Mouse (Mus musculus): ENCODE data around the gene Zfp131.

Zfp131 gene

DNA sequence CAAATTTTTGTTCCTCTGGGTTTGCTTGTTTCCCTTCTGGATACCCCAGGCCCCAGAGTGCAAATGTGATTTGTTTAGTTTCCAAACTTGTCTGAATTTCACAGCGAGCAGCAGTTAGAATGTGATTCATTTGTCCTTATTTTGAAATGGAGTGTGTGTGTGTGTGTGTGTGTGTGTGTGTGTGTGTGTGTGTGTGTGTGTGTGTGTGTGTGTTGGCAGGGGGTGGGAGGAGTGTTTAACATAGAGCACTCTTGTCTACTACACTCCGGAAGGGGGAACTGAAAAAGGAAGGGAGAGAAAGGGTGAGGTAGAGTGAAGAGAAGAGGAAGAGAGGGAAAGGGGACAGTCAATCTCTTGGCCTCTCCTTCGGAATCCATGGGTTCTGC, 36.1 kb downstream of the Zfp131 start:
- DNase-seq, result no peak

DNA sequence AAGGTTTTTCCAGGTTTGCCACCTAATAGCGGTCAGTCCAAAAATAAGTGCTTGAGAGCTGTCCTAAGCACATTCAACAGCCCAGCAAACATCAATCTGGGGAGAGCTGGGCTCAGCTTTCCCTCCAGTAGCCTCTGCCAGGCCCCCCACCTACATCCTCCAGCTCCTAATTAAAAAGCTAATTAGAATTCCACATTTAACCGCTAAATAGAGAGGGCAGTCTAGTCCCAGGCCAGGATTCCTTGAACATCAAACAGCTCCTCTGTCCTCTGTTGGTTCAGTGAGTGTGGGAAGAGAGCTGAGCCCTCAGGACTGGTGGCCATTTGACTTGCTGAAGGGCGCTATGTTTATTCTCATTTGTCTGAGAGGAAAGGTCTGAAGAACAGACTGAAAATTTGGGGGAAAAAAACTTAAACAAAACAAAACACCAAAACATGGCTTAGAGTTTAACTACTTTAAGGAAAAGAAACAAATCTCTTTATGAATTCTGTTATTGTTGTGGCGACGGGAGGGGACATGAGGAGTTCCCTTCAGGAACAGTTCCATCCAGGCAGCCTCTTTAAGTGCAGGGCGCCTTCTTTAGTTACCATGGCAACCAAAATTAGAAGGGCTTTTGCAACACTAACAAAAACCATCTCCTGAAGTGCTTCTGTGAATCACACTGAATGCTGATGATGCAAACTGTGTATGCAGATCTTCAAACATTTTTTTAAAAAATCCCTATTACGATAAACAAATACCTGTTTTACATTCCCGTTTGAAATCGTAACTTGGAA, 36.6 kb downstream of the Zfp131 start:
- peak in 1 of 2 experiments; percentile 18 for DNase-seq

DNA sequence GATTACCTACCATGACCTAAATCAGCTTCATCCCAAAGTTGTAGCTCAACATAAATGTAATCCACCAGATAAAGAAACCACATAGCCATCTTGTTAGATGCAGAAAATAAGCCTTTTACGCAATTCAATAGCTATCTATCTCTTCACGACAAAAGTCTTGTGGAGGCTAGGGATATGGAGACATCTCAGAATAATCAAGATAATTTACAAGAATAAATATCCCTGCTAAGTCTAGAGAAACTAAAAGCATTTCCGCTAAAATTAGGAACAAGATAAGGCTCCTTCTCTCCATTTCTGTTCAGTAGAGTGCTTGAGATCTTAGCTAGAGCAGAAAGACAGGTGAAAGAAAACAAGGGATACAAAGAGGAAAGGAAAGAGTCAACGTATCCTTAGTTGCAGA, 43.8 kb downstream of the Zfp131 start:
- DNase-seq, result no peak

DNA sequence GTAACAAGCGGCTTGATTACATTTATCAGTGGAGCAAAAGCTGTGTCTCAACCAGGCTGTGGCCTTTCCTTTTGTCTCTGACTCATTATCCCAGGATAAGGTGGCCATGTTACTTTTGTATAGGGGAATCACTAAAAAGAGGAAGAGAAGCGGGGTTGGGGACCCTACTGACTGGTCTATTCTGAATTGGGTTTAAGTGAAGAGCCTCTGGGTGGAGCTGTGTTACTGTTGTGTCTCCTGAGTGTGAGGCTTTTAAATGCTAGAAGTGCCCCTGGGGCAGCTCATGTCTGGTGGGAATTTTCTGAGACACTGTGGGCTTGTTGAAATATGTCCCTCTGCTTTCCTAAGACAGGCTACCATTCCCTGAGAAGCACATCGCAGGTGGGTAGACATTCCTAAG, 47.2 kb downstream of the Zfp131 start:
- no peak for DNase-seq

DNA sequence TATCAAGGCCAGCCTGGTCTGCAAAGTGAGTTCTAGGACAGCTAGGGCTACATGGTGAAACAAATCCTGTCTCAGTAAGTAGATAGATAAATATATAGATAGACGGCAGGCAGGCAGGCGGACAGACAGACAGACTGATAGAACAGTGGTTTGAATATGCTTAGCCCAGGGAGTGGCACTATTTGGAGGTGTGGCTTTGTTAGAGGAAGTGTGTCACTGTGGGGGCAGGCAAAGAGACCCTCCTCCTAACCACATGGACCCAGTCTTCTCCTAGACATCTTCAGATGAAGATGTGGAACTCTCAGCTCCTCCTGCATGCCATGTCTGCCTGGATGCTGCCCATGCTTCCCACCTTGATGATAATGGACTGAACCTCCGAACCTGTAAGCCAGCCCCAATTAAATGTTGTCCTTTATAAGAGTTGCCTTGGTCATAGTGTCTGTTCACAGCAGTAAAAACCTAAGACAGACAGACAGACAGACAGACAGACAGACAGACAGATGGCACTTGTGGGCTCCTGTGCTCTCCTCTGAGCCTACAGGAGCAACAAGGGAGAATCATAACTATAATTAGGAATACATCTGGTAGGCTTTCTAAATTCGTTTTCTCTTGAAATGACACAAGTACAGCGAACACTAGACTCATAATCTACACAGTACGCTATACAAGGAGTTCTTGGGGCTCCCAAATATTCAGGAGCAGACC, 47.8 kb downstream of the Zfp131 start:
- no peak for DNase-seq

DNA sequence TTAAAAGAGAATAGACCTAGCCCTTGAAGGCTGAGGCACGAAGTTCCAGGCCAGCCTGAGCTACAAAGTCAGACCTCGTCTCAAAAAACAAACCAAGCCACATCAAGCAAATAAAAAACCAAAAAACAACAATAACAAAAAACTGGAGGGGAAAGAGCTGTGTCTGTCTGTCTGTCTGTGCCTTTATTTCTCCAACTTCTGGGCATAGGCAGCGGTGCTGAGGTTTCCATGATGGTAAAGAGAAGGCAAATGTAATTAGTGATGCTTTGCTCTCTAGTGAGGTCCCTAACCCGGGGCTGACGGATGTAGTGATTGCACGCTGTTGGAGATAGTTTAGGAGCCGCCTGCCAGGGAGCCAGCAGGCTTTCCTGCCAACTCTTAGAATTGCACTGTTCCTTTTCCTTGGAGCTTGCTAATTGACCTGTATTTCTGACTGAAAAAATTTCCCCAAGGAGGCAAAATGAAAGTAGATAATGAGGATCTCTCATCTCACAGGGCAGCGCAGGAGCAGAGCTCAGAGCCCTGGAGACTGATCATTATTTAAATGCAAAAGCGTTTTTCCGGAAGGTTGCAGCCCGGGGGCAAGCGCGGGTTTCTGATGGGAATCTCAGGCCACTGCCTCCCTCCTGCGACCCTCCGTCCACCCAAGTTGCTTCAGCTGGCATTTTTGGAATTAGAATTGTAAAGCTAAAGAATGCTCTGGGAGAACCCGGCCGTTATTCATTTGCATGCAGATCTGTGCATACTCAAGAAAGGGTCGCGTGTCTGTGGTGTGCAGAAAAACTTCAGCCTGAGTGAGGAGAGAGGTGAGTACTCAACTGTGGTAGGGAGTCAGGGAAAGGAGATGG, 49.1 kb downstream of the Zfp131 start:
- peak in 1 of 2 experiments; percentile 21 for DNase-seq

DNA sequence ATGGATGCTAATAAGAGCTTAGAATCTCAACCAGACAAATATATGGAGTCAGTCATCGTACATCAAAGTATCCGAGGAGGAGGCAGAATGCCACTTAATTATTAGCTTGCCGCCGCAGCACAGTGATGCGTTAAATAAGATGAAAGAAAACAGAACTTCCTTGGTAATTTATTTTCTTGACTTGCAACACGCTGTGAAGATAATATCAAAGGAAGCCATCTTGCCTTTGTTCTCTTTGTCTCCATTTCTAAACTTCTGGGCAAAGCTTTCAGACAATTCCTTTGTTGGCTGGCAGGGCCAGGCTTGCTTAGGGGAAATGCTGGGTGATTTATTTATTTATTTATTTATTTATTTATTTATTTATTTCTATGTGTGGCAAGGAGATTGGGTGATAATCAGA, 59.2 kb downstream of the Zfp131 start:
- DNase-seq, result no peak

DNA sequence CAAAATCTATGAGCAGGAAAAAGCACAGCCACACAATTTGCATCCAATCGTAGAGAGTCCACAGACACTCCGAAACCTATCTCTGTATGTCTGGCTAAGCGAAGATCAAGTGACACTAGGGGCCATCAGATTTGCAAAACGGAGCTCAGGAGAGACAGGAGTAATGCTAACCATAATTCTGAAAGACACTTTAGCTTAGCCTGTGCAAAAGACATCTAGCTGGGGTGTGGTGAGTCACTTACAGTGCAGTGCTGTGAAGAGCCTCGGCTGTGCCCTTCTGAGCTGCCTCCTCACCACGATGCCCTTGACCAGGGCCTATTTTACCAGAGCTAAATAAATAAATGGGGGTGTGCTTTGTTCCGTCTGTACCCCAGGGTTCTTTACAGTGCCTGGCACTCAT, 61.3 kb downstream of the Zfp131 start:
- DNase-seq, result no peak

DNA sequence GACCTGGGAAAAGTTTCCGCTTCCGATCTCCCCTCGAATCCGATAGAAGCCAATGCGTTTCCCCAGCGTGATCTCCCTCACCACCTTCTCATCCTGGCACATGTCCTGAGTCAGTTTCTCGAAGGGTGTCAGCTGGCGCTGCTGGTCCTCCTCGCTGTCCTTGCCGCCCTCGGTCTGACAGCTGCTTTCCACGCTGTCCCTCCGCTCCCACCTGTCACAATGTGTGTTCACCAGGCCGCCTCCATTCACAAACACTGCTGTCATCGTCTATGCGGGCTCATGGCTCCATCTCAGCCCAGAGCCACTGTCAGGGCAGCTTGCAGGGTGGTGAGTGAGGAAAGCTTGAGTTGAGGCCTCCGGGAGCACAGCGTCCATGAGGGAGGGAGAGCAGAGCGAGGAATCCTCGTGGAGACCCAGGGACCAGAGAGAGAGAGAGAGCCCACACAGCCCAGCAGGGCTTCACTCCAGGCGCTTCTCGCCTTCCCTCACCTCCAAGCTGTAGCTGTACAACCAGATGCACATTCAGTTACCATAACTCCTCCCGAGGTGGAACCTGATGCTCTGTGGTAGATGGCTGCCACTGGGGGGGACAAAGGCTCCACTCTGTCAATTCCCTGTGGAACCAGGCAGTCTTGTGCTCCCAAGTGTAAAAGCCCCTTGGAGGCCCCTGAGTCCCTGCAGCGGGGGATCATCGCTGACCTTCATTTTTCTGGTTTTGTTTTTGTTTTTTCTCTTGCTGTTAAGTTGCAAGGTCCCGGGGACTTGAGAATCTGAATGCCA, 62.9 kb downstream of the Zfp131 start:
- peak in 1 of 2 experiments; percentile 12 for DNase-seq

DNA sequence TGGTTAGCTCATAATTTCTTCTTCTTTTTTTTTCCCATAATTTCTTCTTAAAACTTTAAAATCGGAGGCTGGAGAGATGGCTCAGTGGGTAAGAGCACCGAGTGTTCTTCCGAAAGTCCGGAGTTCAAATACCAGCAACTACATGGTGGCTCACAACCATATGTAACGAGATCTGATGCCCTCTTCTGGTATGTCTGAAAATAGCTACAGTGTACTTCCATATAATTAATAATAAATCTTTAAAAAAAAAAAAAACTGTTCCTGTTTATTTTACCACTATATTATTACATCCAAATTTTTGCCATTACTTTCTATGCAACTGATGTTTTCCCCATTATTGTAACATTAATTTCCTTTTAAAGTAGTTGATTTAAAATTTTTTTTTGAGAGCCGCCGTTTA, 66.1 kb downstream of the Zfp131 start:
- no peak for DNase-seq

DNA sequence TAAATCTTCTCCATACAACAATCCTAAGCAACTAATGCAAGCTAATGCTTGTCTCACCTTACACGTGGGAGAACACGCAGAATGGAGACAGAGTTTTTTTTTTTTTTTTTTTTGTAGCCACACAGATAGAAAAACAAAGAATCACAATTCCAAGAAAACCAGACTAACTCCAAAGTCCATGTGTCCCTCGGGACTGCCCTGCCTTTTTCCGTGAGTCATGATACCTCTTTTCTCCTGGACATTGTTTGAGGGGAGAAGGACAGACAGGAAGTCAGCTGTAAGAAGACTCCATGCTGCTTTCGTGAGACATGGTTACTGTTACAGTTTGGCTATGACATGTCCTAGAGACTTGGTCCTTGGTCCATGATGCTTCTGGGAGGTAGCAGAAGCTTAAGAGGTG, 67.3 kb downstream of the Zfp131 start:
- no peak for DNase-seq

DNA sequence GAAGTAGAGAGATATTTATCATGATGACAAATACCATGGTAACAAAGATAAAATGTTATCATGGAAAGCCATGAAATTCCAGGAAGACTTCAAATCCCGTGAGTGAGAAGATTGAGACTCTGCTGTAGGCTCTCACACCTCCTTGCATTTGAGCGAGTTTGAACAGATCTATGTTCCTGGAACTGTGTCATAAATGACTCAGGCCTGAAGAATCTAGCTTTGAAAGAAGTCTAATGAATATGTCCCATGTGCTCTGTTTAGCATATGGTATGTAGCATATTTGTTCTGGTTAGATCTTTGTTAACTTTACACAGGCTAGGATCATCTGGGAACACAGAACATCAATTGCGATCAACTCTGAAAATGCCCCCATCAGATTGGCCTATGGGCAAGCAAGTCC, 68.2 kb downstream of the Zfp131 start:
- DNase-seq, result no peak

DNA sequence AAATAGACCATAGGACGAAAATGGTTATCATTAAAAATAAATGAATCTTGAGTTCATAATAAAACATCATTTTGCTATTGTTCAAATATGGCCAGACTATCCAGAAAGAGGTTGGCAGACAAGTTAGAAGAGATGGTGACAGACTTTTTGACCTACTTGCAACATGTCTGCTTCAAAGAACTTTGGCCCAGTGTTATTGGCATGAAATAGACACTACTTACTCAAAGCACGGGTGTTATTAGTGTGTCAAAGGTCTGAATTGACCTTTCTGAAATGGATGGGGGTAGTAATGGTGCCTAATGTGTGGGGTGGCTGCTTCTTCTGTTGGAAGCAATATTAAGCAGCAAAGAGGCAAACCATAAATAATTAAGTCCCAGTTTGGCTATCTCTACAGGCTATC, 74.6 kb downstream of the Zfp131 start:
- no peak for DNase-seq
